Mouse (Mus musculus) small intestine, adult 2 months (tissue): ENCODE measurements around the gene Lyz1.

Experiments used
- CTCF ChIP-seq: fragments of 200-500 bp; IDR thresholded peaks from 2 replicates; pipeline ENCODE4 v1.5.1; 2012; ENCODE audit warnings: low read depth, mild to moderate bottlenecking, control low read depth, inconsistent platforms, low read length, moderate library complexity, mixed read lengths; ENCODE audit not compliant: insufficient replicate concordance, insufficient read length; ENCODE audit errors: extremely low read depth
- POLR2A ChIP-seq: fragments of 200-500 bp; IDR thresholded peaks from 2 replicates; pipeline ENCODE4 v1.6.1; 2012; ENCODE audit warnings: low read depth, mild to moderate bottlenecking, control low read depth, inconsistent platforms, low read length, moderate library complexity

GRCm38 (mm10) chr10:117287226-117287850 is 5.3 kb downstream of the Lyz1 start:
- TF ChIP-seq CTCF (no peak), POLR2A (no peak)
